Mouse (Mus musculus): ENCODE data around the gene Zfp263. TPM values are rescaled to one million over a fixed set of nuclear protein-coding genes. Genes with fewer than 3 reads are reported as not detected.
A peak's percentile ranks its signal among the peaks of the same experiment; 100 is the strongest.

Gene Zfp263
- polyA plus RNA-seq, 1 experiment, result 81.0 TPM

- H3K4me3 ChIP-seq (ENCODE audit: insufficient read depth, low read length), result no peak overlapping the region
- H3K4me1 ChIP-seq (ENCODE audit: control insufficient read depth, insufficient read depth, low read length), result peaks cover 20% of the 10 kb centered on the region
- no peak for TF ChIP-seq CTCF (IDR thresholded peaks at IDR 0.05; ENCODE audit: low read depth, low read length)
- TF ChIP-seq POLR2A (IDR thresholded peaks at IDR 0.05; ENCODE audit: borderline replicate concordance, low read depth, low read length), result no peak
- peak overlapping the region; percentile 88 for H3K27ac ChIP-seq (ENCODE audit: insufficient read depth, low read depth, low read length)
Measured at GRCm38 (mm10) chr16:3742466-3742865, 1.4 kb upstream of the Zfp263 start.

GRCm38 (mm10) chr16:3744186-3744700 lies 350 bp downstream of the Zfp263 start:
- H3K4me1 ChIP-seq (ENCODE audit: control insufficient read depth, insufficient read depth, low read length), result peaks cover 18% of the 10 kb centered on the region
- TF ChIP-seq CTCF (IDR thresholded peaks at IDR 0.05; ENCODE audit: low read depth, low read length) (no peak), POLR2A (IDR thresholded peaks at IDR 0.05; ENCODE audit: borderline replicate concordance, low read depth, low read length) (no peak)
- peak overlapping the region; percentile 93 for H3K4me3 ChIP-seq (ENCODE audit: insufficient read depth, low read length)
- H3K27ac ChIP-seq (ENCODE audit: insufficient read depth, low read depth, low read length), result peak overlapping the region; percentile 91

- Histone ChIP-seq H3K4me1 (ENCODE audit: control insufficient read depth, insufficient read depth, low read length) (peaks cover 18% of the 10 kb centered on the region), H3K27ac (ENCODE audit: insufficient read depth, low read depth, low read length) (no peak overlapping the region), H3K4me3 (ENCODE audit: insufficient read depth, low read length) (peak overlapping the region; percentile 93)
- TF ChIP-seq POLR2A (IDR thresholded peaks at IDR 0.05; ENCODE audit: borderline replicate concordance, low read depth, low read length) (no peak), CTCF (IDR thresholded peaks at IDR 0.05; ENCODE audit: low read depth, low read length) (no peak)
Measured at GRCm38 (mm10) chr16:3745656-3746055, 1.8 kb downstream of the Zfp263 start.

- Histone ChIP-seq H3K4me1 (ENCODE audit: control insufficient read depth, insufficient read depth, low read length) (no peaks in the 10 kb centered on the region), H3K27ac (ENCODE audit: insufficient read depth, low read depth, low read length) (no peak overlapping the region), H3K4me3 (ENCODE audit: insufficient read depth, low read length) (no peak overlapping the region)
- TF ChIP-seq POLR2A (IDR thresholded peaks at IDR 0.05; ENCODE audit: borderline replicate concordance, low read depth, low read length) (no peak), CTCF (IDR thresholded peaks at IDR 0.05; ENCODE audit: low read depth, low read length) (no peak)
Measured at GRCm38 (mm10) chr16:3748976-3749375, 5.1 kb downstream of the Zfp263 start.

GRCm38 (mm10) chr16:3771603-3772002 lies 27.7 kb downstream of the Zfp263 start:
- Histone ChIP-seq H3K27ac (ENCODE audit: insufficient read depth, low read depth, low read length) (no peak overlapping the region), H3K4me3 (ENCODE audit: insufficient read depth, low read length) (no peak overlapping the region), H3K4me1 (ENCODE audit: control insufficient read depth, insufficient read depth, low read length) (no peaks in the 10 kb centered on the region)
- TF ChIP-seq POLR2A (IDR thresholded peaks at IDR 0.05; ENCODE audit: borderline replicate concordance, low read depth, low read length) (no peak), CTCF (IDR thresholded peaks at IDR 0.05; ENCODE audit: low read depth, low read length) (no peak)

- Histone ChIP-seq H3K4me1 (ENCODE audit: control insufficient read depth, insufficient read depth, low read length) (no peaks in the 10 kb centered on the region), H3K27ac (ENCODE audit: insufficient read depth, low read depth, low read length) (no peak overlapping the region), H3K4me3 (ENCODE audit: insufficient read depth, low read length) (no peak overlapping the region)
- no peak for TF ChIP-seq POLR2A (IDR thresholded peaks at IDR 0.05; ENCODE audit: borderline replicate concordance, low read depth, low read length)
- TF ChIP-seq CTCF (IDR thresholded peaks at IDR 0.05; ENCODE audit: low read depth, low read length), result no peak
Measured at GRCm38 (mm10) chr16:3776365-3776764, 32.5 kb downstream of the Zfp263 start.

GRCm38 (mm10) chr16:3777986-3778385 lies 34.1 kb downstream of the Zfp263 start:
- Histone ChIP-seq H3K4me3 (ENCODE audit: insufficient read depth, low read length) (no peak overlapping the region), H3K27ac (ENCODE audit: insufficient read depth, low read depth, low read length) (no peak overlapping the region), H3K4me1 (ENCODE audit: control insufficient read depth, insufficient read depth, low read length) (no peaks in the 10 kb centered on the region)
- TF ChIP-seq POLR2A (IDR thresholded peaks at IDR 0.05; ENCODE audit: borderline replicate concordance, low read depth, low read length) (no peak), CTCF (IDR thresholded peaks at IDR 0.05; ENCODE audit: low read depth, low read length) (no peak)

- Histone ChIP-seq H3K27ac (ENCODE audit: insufficient read depth, low read depth, low read length) (no peak overlapping the region), H3K4me3 (ENCODE audit: insufficient read depth, low read length) (no peak overlapping the region), H3K4me1 (ENCODE audit: control insufficient read depth, insufficient read depth, low read length) (no peaks in the 10 kb centered on the region)
- no peak for TF ChIP-seq POLR2A (IDR thresholded peaks at IDR 0.05; ENCODE audit: borderline replicate concordance, low read depth, low read length)
- TF ChIP-seq CTCF (IDR thresholded peaks at IDR 0.05; ENCODE audit: low read depth, low read length), result no peak
Measured at GRCm38 (mm10) chr16:3781237-3781636, 37.3 kb downstream of the Zfp263 start.

- H3K27ac ChIP-seq (ENCODE audit: insufficient read depth, low read depth, low read length), result no peak overlapping the region
- TF ChIP-seq CTCF (IDR thresholded peaks at IDR 0.05; ENCODE audit: low read depth, low read length) (no peak), POLR2A (IDR thresholded peaks at IDR 0.05; ENCODE audit: borderline replicate concordance, low read depth, low read length) (no peak)
- no peaks in the 10 kb centered on the region for H3K4me1 ChIP-seq (ENCODE audit: control insufficient read depth, insufficient read depth, low read length)
- H3K4me3 ChIP-seq (ENCODE audit: insufficient read depth, low read length), result no peak overlapping the region
Measured at GRCm38 (mm10) chr16:3788394-3788793, 44.5 kb downstream of the Zfp263 start.

Other genes with a start within 250 kb of the Zfp263 start
- gene Olfr161, start 153.1 kb upstream of the Zfp263 start, polyA plus RNA-seq (2012; ENCODE audit: insufficient read depth, insufficient read length, missing spikeins), result not detected in 2 replicates
- 62.0 and 64.0 TPM in 2 replicates for gene Mefv, start 26.0 kb upstream of the Zfp263 start, polyA plus RNA-seq (2012; ENCODE audit: insufficient read depth, insufficient read length, missing spikeins)
- gene Olfr15, start 86.8 kb downstream of the Zfp263 start, polyA plus RNA-seq (2012; ENCODE audit: insufficient read depth, insufficient read length, missing spikeins), result not detected in 2 replicates
- gene Zfp174, start 103.2 kb downstream of the Zfp263 start, polyA plus RNA-seq (2012; ENCODE audit: insufficient read depth, insufficient read length, missing spikeins), result 0.99 and 1.5 TPM in 2 replicates
- 100 and 102 TPM in 2 replicates for gene Naa60, start 128.3 kb downstream of the Zfp263 start, polyA plus RNA-seq (2012; ENCODE audit: insufficient read depth, insufficient read length, missing spikeins)
- gene Zfp597, start 140.5 kb downstream of the Zfp263 start, polyA plus RNA-seq (2012; ENCODE audit: insufficient read depth, insufficient read length, missing spikeins), result 7.6 and 9.9 TPM in 2 replicates
- gene Gm20695, start 140.6 kb downstream of the Zfp263 start, polyA plus RNA-seq (2012; ENCODE audit: insufficient read depth, insufficient read length, missing spikeins), result 1.0 TPM in 1 of 2 replicates, not detected in the other
- gene 1700037C18Rik, start 164.6 kb downstream of the Zfp263 start, polyA plus RNA-seq (2012; ENCODE audit: insufficient read depth, insufficient read length, missing spikeins), result 3.1 and 3.6 TPM in 2 replicates
- 13.7 and 18.5 TPM in 2 replicates for gene Cluap1, start 164.7 kb downstream of the Zfp263 start, polyA plus RNA-seq (2012; ENCODE audit: insufficient read depth, insufficient read length, missing spikeins)
- gene Nlrc3, start 232.5 kb downstream of the Zfp263 start, polyA plus RNA-seq (2012; ENCODE audit: insufficient read depth, insufficient read length, missing spikeins), result 5.6 and 5.7 TPM in 2 replicates